Mouse (Mus musculus) hindbrain, embryonic 14.5 days (tissue): Measurements from ENCODE around the gene Rpl7a. TPM values are rescaled to one million over a fixed set of nuclear protein-coding genes. Genes with fewer than 3 reads are reported as not detected.
A peak's percentile ranks its signal among the peaks of the same experiment; 100 is the strongest.

Experiments used
- ATAC-seq: fragments of 200-750 bp; cut with Nextera tagmentation; 2 replicates; pipeline ENCODE4 v1.8.0; 2017; ENCODE audit warnings: moderate number of reproducible peaks, mild to moderate bottlenecking, moderate TSS enrichment, moderate library complexity; ENCODE audit not compliant: low FRiP score
- DNase-seq: peaks from one replicate; pipeline ENCODE4 v3.0.0-alpha.2; 2015; ENCODE audit warnings: low spot score
- H3K27ac ChIP-seq: fragments of 300-500 bp; sonication (generic); 2 replicates; pipeline ENCODE4 v1.5.1; 2014; ENCODE audit warnings: mild to moderate bottlenecking, moderate library complexity
- H3K27me3 ChIP-seq: fragments of 300-500 bp; sonication (generic); 2 replicates; pipeline ENCODE4 v1.6.1; 2014; ENCODE audit warnings: mild to moderate bottlenecking, low read length, mixed read lengths; ENCODE audit not compliant: control insufficient read depth, insufficient read depth
- H3K36me3 ChIP-seq: fragments of 300-500 bp; sonication (generic); replicated peaks from 2 replicates; pipeline ENCODE4 v1.6.1; 2014; ENCODE audit not compliant: control insufficient read depth, insufficient read depth
- H3K4me1 ChIP-seq: fragments of 300-500 bp; sonication (generic); replicated peaks from 2 replicates; pipeline ENCODE4 v1.6.1; 2014; ENCODE audit warnings: antibody characterized with exemption, low read length, mixed read lengths; ENCODE audit not compliant: control insufficient read depth, insufficient read depth
- H3K4me2 ChIP-seq: fragments of 300-500 bp; sonication (generic); replicated peaks from 2 replicates; pipeline ENCODE4 v1.6.1; 2014; ENCODE audit warnings: mild to moderate bottlenecking, moderate library complexity
- H3K4me3 ChIP-seq: fragments of 300-500 bp; sonication (generic); replicated peaks from 2 replicates; pipeline ENCODE4 v1.5.1; 2014; ENCODE audit warnings: mild to moderate bottlenecking, low read length
- H3K9ac ChIP-seq: fragments of 300-500 bp; sonication (generic); 2 replicates; pipeline ENCODE4 v1.6.1; 2014
- H3K9me3 ChIP-seq: fragments of 300-500 bp; sonication (generic); 2 replicates; pipeline ENCODE4 v1.6.1; 2016; ENCODE audit warnings: low read length; ENCODE audit not compliant: control insufficient read depth
- WGBS: fragments of 180-500 bp; shearing (Covaris S2); extraction: QIAGEN DNeasy Blood & Tissue Kit; methylation state at CpG from one replicate; pipeline ENCODE4 v1.1.7; 2014; 5-methylcytosine and 5-hydroxymethylcytosine counted together
- polyA plus RNA-seq: library from polyadenylated mRNA; unstranded; fragments of >200 nt; fragmentation: Nextera tagmentation; extraction: Ambion mirVana; gene quantifications from 2 replicates; pipeline ENCODE4 v1.2.1, GENCODE M21; 2014

Gene Rpl7a
- polyA plus RNA-seq, 1 experiment from 2014 or later, result 494 TPM

- peaks cover 63% of the 10 kb centered on the region for H3K36me3 ChIP-seq
- no peaks in the 10 kb centered on the region for H3K27me3 ChIP-seq
- no peaks in the 10 kb centered on the region for H3K4me1 ChIP-seq
- WGBS, result 87% methylated on average over 8 of the region's 8 CpGs
- H3K9ac ChIP-seq, result no peak overlapping the region
- H3K4me2 ChIP-seq, result no peak overlapping the region
- H3K4me3 ChIP-seq, result no peak overlapping the region
- no peak overlapping the region for H3K27ac ChIP-seq
- H3K9me3 ChIP-seq, result no peaks in the 10 kb centered on the region
- no peak for ATAC-seq
- DNase-seq, result no peak
Measured at GRCm38 (mm10) chr2:26951346-26951905, 40.9 kb downstream of the Rpl7a start.

DNA sequence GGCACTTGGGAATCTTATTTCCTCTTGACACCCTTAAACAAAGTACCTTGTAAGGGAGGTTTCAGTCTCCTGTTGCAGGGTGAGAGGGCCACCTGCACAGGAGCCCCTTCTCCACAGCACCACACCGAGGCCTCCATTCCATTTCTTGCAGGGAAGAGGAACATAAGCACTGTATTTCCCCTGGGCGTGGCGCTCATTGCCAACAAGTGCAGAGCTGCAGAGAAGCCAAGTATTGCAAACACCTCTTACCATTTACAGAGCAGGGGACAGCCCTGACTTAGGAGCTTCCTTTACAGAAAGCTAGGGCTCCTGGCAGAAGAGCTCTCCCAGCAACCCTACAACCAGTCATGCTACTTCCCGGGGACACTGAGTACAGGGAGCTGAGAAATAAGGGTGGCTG lies 41.6 kb downstream of the Rpl7a start:
- Histone ChIP-seq H3K9me3 (no peaks in the 10 kb centered on the region), H3K9ac (no peak overlapping the region), H3K27me3 (no peaks in the 10 kb centered on the region), H3K4me3 (no peak overlapping the region), H3K27ac (no peak overlapping the region), H3K4me1 (no peaks in the 10 kb centered on the region), H3K36me3 (peaks cover 70% of the 10 kb centered on the region), H3K4me2 (no peak overlapping the region)
- DNase-seq, result no peak
- 96% methylated on average over 4 of the region's 4 CpGs for WGBS
- ATAC-seq, result no peak

GRCm38 (mm10) chr2:26952866-26953265 lies 42.3 kb downstream of the Rpl7a start:
- Histone ChIP-seq H3K27ac (no peak overlapping the region), H3K4me2 (no peak overlapping the region), H3K9me3 (no peaks in the 10 kb centered on the region), H3K4me1 (no peaks in the 10 kb centered on the region), H3K27me3 (no peaks in the 10 kb centered on the region), H3K36me3 (peaks cover 71% of the 10 kb centered on the region), H3K9ac (no peak overlapping the region), H3K4me3 (no peak overlapping the region)
- DNase-seq, result no peak
- ATAC-seq, result no peak
- WGBS, result 94% methylated on average over 8 of the region's 8 CpGs

DNA sequence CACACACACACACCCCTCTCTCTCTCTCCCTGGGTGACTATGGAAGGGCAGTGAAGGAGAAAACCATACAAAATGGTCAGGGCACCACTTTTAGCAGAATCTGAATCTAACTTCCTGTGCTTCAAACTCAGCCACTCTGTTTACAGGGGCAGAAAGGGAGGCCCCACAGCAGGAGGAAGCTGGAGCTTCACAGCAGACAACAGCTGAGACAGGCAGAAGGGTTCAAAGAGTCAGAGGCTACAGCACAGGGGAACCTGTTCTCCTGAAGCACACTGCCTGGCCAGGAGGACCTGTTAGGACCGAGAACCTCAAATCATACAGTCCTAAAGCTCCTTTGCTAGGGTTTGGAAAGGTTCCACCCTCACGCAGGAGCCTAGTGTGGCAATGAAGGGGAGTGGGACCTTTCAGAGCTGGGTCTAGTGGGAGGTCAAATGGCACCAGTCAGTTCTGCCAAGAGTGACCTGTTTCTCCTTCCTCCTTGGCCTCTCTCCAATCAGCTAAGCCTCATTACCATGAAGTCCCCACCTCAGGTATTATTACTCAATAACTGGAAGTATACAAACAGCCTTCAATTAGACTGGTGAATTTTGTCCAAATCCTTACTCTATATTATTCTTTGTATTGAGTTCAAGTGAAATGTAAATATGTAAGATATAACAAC lies 44.3 kb downstream of the Rpl7a start:
- no peaks in the 10 kb centered on the region for H3K27me3 ChIP-seq
- H3K4me3 ChIP-seq, result no peak overlapping the region
- no peaks in the 10 kb centered on the region for H3K9me3 ChIP-seq
- ATAC-seq (no peak), DNase-seq (no peak)
- no peak overlapping the region for H3K4me2 ChIP-seq
- H3K4me1 ChIP-seq, result no peaks in the 10 kb centered on the region
- no peak overlapping the region for H3K9ac ChIP-seq
- 93% methylated on average over 2 of the region's 2 CpGs for WGBS
- H3K27ac ChIP-seq, result no peak overlapping the region
- peaks cover 84% of the 10 kb centered on the region for H3K36me3 ChIP-seq

DNA sequence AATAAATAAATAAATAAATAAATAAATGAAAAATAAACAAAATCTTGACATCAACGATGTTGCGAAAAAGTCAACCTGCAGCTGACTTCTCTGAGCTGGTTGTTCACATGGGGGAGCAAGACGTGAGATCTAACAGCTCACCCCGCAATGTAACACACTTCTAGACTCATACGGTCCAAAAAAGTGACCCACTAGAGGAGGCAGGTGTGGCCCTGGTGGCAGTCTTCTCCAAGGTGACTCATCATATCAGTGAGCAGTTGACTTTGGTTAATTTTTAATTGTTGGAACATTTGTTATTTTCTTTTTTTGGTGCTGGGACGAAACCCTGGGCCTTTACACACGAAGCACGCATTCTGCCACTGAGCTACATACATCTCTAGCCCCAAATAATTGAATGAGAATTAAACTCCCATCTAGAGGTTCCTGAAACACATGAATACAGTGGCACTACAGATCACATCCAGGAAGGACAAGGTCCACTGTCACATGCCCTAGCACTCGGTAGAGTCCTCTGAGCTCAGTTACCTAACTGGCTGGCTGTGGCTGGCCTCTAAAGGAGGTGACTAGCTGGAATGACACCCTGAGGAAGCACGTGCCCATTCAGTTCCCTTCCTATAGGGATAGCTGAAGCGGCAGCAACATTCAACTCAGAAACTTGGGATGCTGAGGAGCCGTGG lies 46.4 kb downstream of the Rpl7a start:
- Histone ChIP-seq H3K4me3 (no peak overlapping the region), H3K9me3 (no peaks in the 10 kb centered on the region), H3K4me1 (no peaks in the 10 kb centered on the region; the same call in 1 of the 2 replicates), H3K36me3 (peaks cover 87% of the 10 kb centered on the region), H3K9ac (no peak overlapping the region), H3K27me3 (no peaks in the 10 kb centered on the region), H3K27ac (no peak overlapping the region), H3K4me2 (no peak overlapping the region)
- 96% methylated on average over 12 of the region's 12 CpGs for WGBS
- ATAC-seq (no peak), DNase-seq (no peak)

DNA sequence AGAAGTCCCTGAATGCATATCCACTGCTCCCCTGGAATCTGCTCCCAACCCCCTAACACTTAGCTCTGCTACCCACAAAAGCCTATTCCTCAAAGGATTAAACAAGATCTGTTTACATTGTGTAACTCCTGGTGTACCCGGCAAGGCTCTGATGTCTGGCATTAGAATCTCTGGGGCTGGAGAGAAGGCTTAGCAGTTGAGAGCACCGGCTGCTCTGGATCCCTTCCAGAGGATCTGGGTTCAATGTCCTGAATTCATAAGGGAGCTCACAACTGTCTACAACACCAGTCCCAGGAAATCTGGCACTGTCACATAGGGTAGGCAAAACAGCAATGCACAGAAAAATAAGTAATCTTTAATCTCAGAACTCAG lies 46.9 kb downstream of the Rpl7a start:
- Histone ChIP-seq H3K27ac (no peak overlapping the region), H3K36me3 (peaks cover 86% of the 10 kb centered on the region), H3K9me3 (no peaks in the 10 kb centered on the region), H3K9ac (no peak overlapping the region), H3K4me1 (no peaks in the 10 kb centered on the region; the same call in 1 of the 2 replicates), H3K4me3 (no peak overlapping the region), H3K27me3 (no peaks in the 10 kb centered on the region), H3K4me2 (no peak overlapping the region)
- ATAC-seq (no peak), DNase-seq (no peak)
- 90% methylated on average over 2 of the region's 2 CpGs for WGBS

- no peaks in the 10 kb centered on the region for H3K9me3 ChIP-seq
Measured at GRCm38 (mm10) chr2:26960756-26961155, 50.2 kb downstream of the Rpl7a start.

More at GRCm38 (mm10) chr2:26960756-26961155, 50.2 kb downstream of the Rpl7a start:
- Histone ChIP-seq H3K9ac (no peak overlapping the region), H3K4me1 (peaks cover 16% of the 10 kb centered on the region), H3K27ac (no peak overlapping the region), H3K4me3 (no peak overlapping the region), H3K27me3 (no peaks in the 10 kb centered on the region), H3K36me3 (peaks cover 53% of the 10 kb centered on the region), H3K4me2 (no peak overlapping the region)
- DNase-seq, result peak; percentile 27
- no peak for ATAC-seq
- WGBS, result 70% methylated on average over 4 of the region's 4 CpGs

Other genes with a start within 250 kb of the Rpl7a start
- not detected in 2 replicates for gene Lcn4, start 239.5 kb upstream of the Rpl7a start, polyA plus RNA-seq
- gene Abo, start 45.8 kb upstream of the Rpl7a start, polyA plus RNA-seq, result not detected in 2 replicates
- gene Surf6, start 7.9 kb upstream of the Rpl7a start, polyA plus RNA-seq, result 15.1 and 15.9 TPM in 2 replicates
- 113 TPM in 2 replicates for gene Med22, start 87 bp upstream of the Rpl7a start, polyA plus RNA-seq
- 44.1 and 45.2 TPM in 2 replicates for gene Surf2, start 5.6 kb downstream of the Rpl7a start, polyA plus RNA-seq
- gene Surf1, start 5.8 kb downstream of the Rpl7a start, polyA plus RNA-seq, result 80.3 and 86.9 TPM in 2 replicates
- gene Surf4, start 23.2 kb downstream of the Rpl7a start, polyA plus RNA-seq, result 109 and 117 TPM in 2 replicates
- 0.16 TPM in 1 of 2 replicates, not detected in the other for gene Stkld1, start 23.3 kb downstream of the Rpl7a start, polyA plus RNA-seq
- 32.6 and 35.8 TPM in 2 replicates for gene Rexo4, start 53.6 kb downstream of the Rpl7a start, polyA plus RNA-seq
- 0.11 TPM in 1 of 2 replicates, not detected in the other for gene Adamts13, start 62.7 kb downstream of the Rpl7a start, polyA plus RNA-seq
- gene Cacfd1, start 99.2 kb downstream of the Rpl7a start, polyA plus RNA-seq, result 72.7 and 83.7 TPM in 2 replicates
- 10.1 and 10.8 TPM in 2 replicates for gene Slc2a6, start 117.2 kb downstream of the Rpl7a start, polyA plus RNA-seq
- gene Mymk, start 161.4 kb downstream of the Rpl7a start, polyA plus RNA-seq, result 0.32 TPM in 1 of 2 replicates, not detected in the other
- 9.1 and 10.0 TPM in 2 replicates for gene Adamtsl2, start 168.6 kb downstream of the Rpl7a start, polyA plus RNA-seq
- 7.9 and 9.4 TPM in 2 replicates for gene Fam163b, start 231.7 kb downstream of the Rpl7a start, polyA plus RNA-seq